Mouse (Mus musculus) midbrain, postnatal 0 days (tissue): ENCODE results near the gene Tbck. TPM values are rescaled to one million over a fixed set of nuclear protein-coding genes. Genes with fewer than 3 reads are reported as not detected.

ENCODE experiments used
- ATAC-seq: fragments of 200-750 bp; cut with Nextera tagmentation; 2 replicates; pipeline ENCODE4 v1.8.0; 2017; ENCODE audit warnings: moderate number of reproducible peaks, mild to moderate bottlenecking, moderate TSS enrichment, moderate library complexity; ENCODE audit not compliant: low FRiP score
- DNase-seq: peaks from one replicate; pipeline ENCODE4 v3.0.0-alpha.2; 2015; ENCODE audit warnings: low spot score
- H3K27ac ChIP-seq: fragments of 300-500 bp; sonication (generic); 2 replicates; pipeline ENCODE4 v1.5.1; 2014; ENCODE audit warnings: low read depth, mild to moderate bottlenecking, low read length, mixed read lengths
- H3K27me3 ChIP-seq: fragments of 300-500 bp; sonication (generic); 2 replicates; pipeline ENCODE4 v1.6.1; 2014; ENCODE audit warnings: low read length, control low read depth, mixed read lengths; ENCODE audit not compliant: insufficient read depth
- H3K36me3 ChIP-seq: fragments of 300-500 bp; sonication (generic); 2 replicates; pipeline ENCODE4 v1.6.1; 2014; ENCODE audit warnings: low read length, control low read depth, mixed read lengths; ENCODE audit not compliant: insufficient read depth
- H3K4me1 ChIP-seq: fragments of 300-500 bp; sonication (generic); 2 replicates; pipeline ENCODE4 v1.6.1; 2014; ENCODE audit warnings: mild to moderate bottlenecking, control low read depth, antibody characterized with exemption, low read length, mixed read lengths; ENCODE audit not compliant: insufficient read depth
- H3K4me2 ChIP-seq: fragments of 300-500 bp; sonication (generic); 2 replicates; pipeline ENCODE4 v1.6.1; 2014; ENCODE audit warnings: low read depth, mild to moderate bottlenecking, low read length, mixed read lengths; ENCODE audit not compliant: poor library complexity, severe bottlenecking
- H3K4me3 ChIP-seq: fragments of 300-500 bp; sonication (generic); 2 replicates; pipeline ENCODE4 v1.5.1; 2014; ENCODE audit warnings: low read depth, mild to moderate bottlenecking, low read length, moderate library complexity
- H3K9ac ChIP-seq: fragments of 300-500 bp; sonication (generic); replicated peaks from 2 replicates; pipeline ENCODE4 v1.6.1; 2014; ENCODE audit warnings: mild to moderate bottlenecking, low read length, moderate library complexity, mixed read lengths; ENCODE audit not compliant: poor library complexity, severe bottlenecking
- H3K9me3 ChIP-seq: fragments of 300-500 bp; sonication (generic); 2 replicates; pipeline ENCODE4 v1.6.1; 2016; ENCODE audit warnings: low read length, control low read depth
- CTCF ChIP-seq: IDR thresholded peaks from 2 replicates; pipeline ENCODE4 v1.5.1; 2016; ENCODE audit warnings: antibody characterized with exemption, mild to moderate bottlenecking
- WGBS: fragments of 180-500 bp; shearing (Covaris S2); extraction: QIAGEN DNeasy Blood & Tissue Kit; methylation state at CpG from one replicate; pipeline ENCODE4 v1.1.7; 2014; 5-methylcytosine and 5-hydroxymethylcytosine counted together
- polyA plus RNA-seq: library from polyadenylated mRNA; unstranded; fragments of >200 nt; fragmentation: Nextera tagmentation; extraction: Ambion mirVana; gene quantifications from 2 replicates; pipeline ENCODE4 v1.2.1, GENCODE M21; 2015
- total RNA-seq: library from RNA; depleted of rRNA; stranded (reverse); fragments of >200 nt; gene quantifications from 2 replicates; pipeline ENCODE4 v1.2.3, GENCODE M21; 2014

The Tbck gene
- total and polyA plus RNA-seq, 2 experiments from 2014 or later = 33.2 to 43.5 TPM

GRCm38 (mm10) chr3:132704216-132704615 lies 20.3 kb downstream of the Tbck start:
- H3K27me3 ChIP-seq = no peaks in the 10 kb centered on the region
- no peak overlapping the region for H3K4me3 ChIP-seq
- no peaks in the 10 kb centered on the region for H3K9me3 ChIP-seq
- DNase-seq (no peak), ATAC-seq (no peak)
- no peak for TF ChIP-seq CTCF
- WGBS = 89% methylated on average over 3 of the region's 3 CpGs
- H3K27ac ChIP-seq = no peak overlapping the region
- no peak overlapping the region for H3K4me2 ChIP-seq
- H3K4me1 ChIP-seq = no peaks in the 10 kb centered on the region
- H3K9ac ChIP-seq = no peak overlapping the region
- H3K36me3 ChIP-seq = no peaks in the 10 kb centered on the region

GRCm38 (mm10) chr3:132706977-132707376 lies 23.0 kb downstream of the Tbck start:
- Histone ChIP-seq H3K27me3 (no peaks in the 10 kb centered on the region), H3K4me1 (no peaks in the 10 kb centered on the region), H3K9ac (no peak overlapping the region), H3K36me3 (no peaks in the 10 kb centered on the region), H3K4me3 (no peak overlapping the region), H3K9me3 (no peaks in the 10 kb centered on the region), H3K27ac (no peak overlapping the region), H3K4me2 (no peak overlapping the region)
- DNase-seq = no peak
- no peak for ATAC-seq
- no peak for TF ChIP-seq CTCF
- WGBS = 88% methylated on average over 4 of the region's 4 CpGs

- Histone ChIP-seq H3K4me2 (no peak overlapping the region), H3K27me3 (no peaks in the 10 kb centered on the region), H3K4me1 (no peaks in the 10 kb centered on the region), H3K9me3 (no peaks in the 10 kb centered on the region), H3K9ac (no peak overlapping the region), H3K27ac (no peak overlapping the region), H3K36me3 (no peaks in the 10 kb centered on the region), H3K4me3 (no peak overlapping the region)
- no peak for ATAC-seq
- DNase-seq = no peak
- WGBS = 88% methylated on average over 5 of the region's 5 CpGs
- TF ChIP-seq CTCF = no peak
These were observed 30.0 kb downstream of the Tbck start for GRCm38 (mm10) chr3:132713913-132714312.

- Histone ChIP-seq H3K9me3 (no peaks in the 10 kb centered on the region), H3K4me3 (no peak overlapping the region), H3K4me2 (no peak overlapping the region), H3K27me3 (no peaks in the 10 kb centered on the region), H3K4me1 (no peaks in the 10 kb centered on the region), H3K9ac (no peak overlapping the region), H3K36me3 (peaks cover 4% of the 10 kb centered on the region; the same call in 1 of the 2 replicates), H3K27ac (no peak overlapping the region)
- no peak for DNase-seq
- ATAC-seq = no peak
- WGBS = 96% methylated on average over 4 of the region's 4 CpGs
- no peak for TF ChIP-seq CTCF
These were observed 33.4 kb downstream of the Tbck start for GRCm38 (mm10) chr3:132717316-132717715.

- Histone ChIP-seq H3K36me3 (peaks cover 20% of the 10 kb centered on the region; the same call in 1 of the 2 replicates), H3K9me3 (no peaks in the 10 kb centered on the region), H3K4me2 (no peak overlapping the region), H3K9ac (no peak overlapping the region), H3K4me1 (no peaks in the 10 kb centered on the region), H3K27ac (no peak overlapping the region), H3K27me3 (no peaks in the 10 kb centered on the region), H3K4me3 (no peak overlapping the region)
- TF ChIP-seq CTCF = no peak
- ATAC-seq = no peak
- 94% methylated on average over 3 of the region's 3 CpGs for WGBS
- no peak for DNase-seq
These were observed 40.4 kb downstream of the Tbck start for GRCm38 (mm10) chr3:132724326-132724725.

GRCm38 (mm10) chr3:132744287-132745146 lies 60.6 kb downstream of the Tbck start:
- no peak for TF ChIP-seq CTCF
- DNase-seq (peak; percentile 61), ATAC-seq (peak; percentile 63; the same call in 1 of the 2 replicates)
- Histone ChIP-seq H3K9me3 (no peaks in the 10 kb centered on the region), H3K4me1 (no peaks in the 10 kb centered on the region), H3K36me3 (peaks cover 3% of the 10 kb centered on the region; the same call in 1 of the 2 replicates), H3K4me3 (no peak overlapping the region), H3K27me3 (no peaks in the 10 kb centered on the region), H3K27ac (no peak overlapping the region), H3K9ac (no peak overlapping the region), H3K4me2 (no peak overlapping the region)
- WGBS = 30% methylated on average over 10 of the region's 10 CpGs
